Mouse (Mus musculus) lung, embryonic 15.5 days (tissue): ENCODE results near the gene Ajap1. TPM values are rescaled to one million over a fixed set of nuclear protein-coding genes. Genes with fewer than 3 reads are reported as not detected.
A peak's percentile ranks its signal among the peaks of the same experiment; 100 is the strongest.

ENCODE experiments used
- ATAC-seq: fragments of 200-750 bp; cut with Nextera tagmentation; 2 replicates; pipeline ENCODE4 v1.8.0; 2017; ENCODE audit warnings: moderate number of reproducible peaks, borderline replicate concordance; ENCODE audit not compliant: low FRiP score, low TSS enrichment; ENCODE audit errors: extremely low read depth
- H3K27ac ChIP-seq: fragments of 300-500 bp; sonication (generic); 2 replicates; pipeline ENCODE4 v1.5.1; 2015; ENCODE audit warnings: moderate library complexity, mild to moderate bottlenecking, inconsistent platforms
- H3K27me3 ChIP-seq: fragments of 300-500 bp; sonication (generic); 2 replicates; pipeline ENCODE4 v1.6.1; 2015; ENCODE audit warnings: inconsistent platforms
- H3K36me3 ChIP-seq: fragments of 300-500 bp; sonication (generic); 2 replicates; pipeline ENCODE4 v1.6.1; 2015; ENCODE audit warnings: inconsistent platforms
- H3K4me1 ChIP-seq: fragments of 300-500 bp; sonication (generic); 2 replicates; pipeline ENCODE4 v1.6.1; 2015; ENCODE audit warnings: inconsistent platforms
- H3K4me2 ChIP-seq: fragments of 300-500 bp; sonication (generic); 2 replicates; pipeline ENCODE4 v1.6.1; 2015; ENCODE audit warnings: inconsistent platforms, mild to moderate bottlenecking, moderate library complexity
- H3K4me3 ChIP-seq: fragments of 300-500 bp; sonication (generic); 2 replicates; pipeline ENCODE4 v1.5.1; 2015; ENCODE audit warnings: mild to moderate bottlenecking, inconsistent platforms
- H3K9ac ChIP-seq: fragments of 300-500 bp; sonication (generic); 2 replicates; pipeline ENCODE4 v1.6.1; 2015; ENCODE audit warnings: inconsistent platforms
- H3K9me3 ChIP-seq: fragments of 300-500 bp; sonication (generic); 2 replicates; pipeline ENCODE4 v1.6.1; 2016; ENCODE audit warnings: inconsistent platforms
- WGBS: fragments of 180-500 bp; shearing (Covaris S2); methylation state at CpG from one replicate; pipeline ENCODE4 v1.1.7; 2015; 5-methylcytosine and 5-hydroxymethylcytosine counted together
- polyA plus RNA-seq: library from polyadenylated mRNA; unstranded; fragments of >200 nt; fragmentation: Nextera tagmentation; extraction: Ambion mirVana; gene quantifications from 2 replicates; pipeline ENCODE4 v1.2.1, GENCODE M21; 2015

Ajap1 gene
- polyA plus RNA-seq, 1 experiment from 2014 or later: 0.06 TPM

DNA sequence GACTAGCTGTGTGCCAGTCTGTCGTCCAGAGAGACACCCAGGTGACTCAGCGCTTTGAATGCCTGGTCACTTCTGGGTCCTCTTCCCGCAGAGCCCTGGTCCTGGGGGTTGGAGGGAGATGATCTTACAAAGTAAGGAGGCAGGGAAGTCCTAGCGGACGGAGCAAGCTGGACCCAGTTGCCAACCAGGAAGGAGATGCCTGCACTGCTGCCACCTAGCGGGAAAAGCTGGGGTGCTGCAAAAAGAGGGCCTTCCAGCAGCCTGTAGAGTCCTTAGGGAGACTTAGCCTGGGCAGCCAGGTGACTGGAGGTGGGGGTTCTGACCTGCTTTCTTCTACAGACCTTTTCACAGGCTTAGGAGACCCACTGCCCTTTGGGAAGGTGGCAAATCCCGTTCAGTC lies 1.8 kb upstream of the Ajap1 start:
- Histone ChIP-seq H3K9me3 (no peaks in the 10 kb centered on the region), H3K27ac (no peak overlapping the region), H3K4me2 (no peak overlapping the region), H3K9ac (no peak overlapping the region), H3K4me1 (peaks cover 14% of the 10 kb centered on the region; the same call in 1 of the 2 replicates), H3K27me3 (peaks cover 66% of the 10 kb centered on the region), H3K4me3 (no peak overlapping the region), H3K36me3 (no peaks in the 10 kb centered on the region)
- WGBS: 3% methylated on average over 7 of the region's 7 CpGs
- no peak for ATAC-seq

DNA sequence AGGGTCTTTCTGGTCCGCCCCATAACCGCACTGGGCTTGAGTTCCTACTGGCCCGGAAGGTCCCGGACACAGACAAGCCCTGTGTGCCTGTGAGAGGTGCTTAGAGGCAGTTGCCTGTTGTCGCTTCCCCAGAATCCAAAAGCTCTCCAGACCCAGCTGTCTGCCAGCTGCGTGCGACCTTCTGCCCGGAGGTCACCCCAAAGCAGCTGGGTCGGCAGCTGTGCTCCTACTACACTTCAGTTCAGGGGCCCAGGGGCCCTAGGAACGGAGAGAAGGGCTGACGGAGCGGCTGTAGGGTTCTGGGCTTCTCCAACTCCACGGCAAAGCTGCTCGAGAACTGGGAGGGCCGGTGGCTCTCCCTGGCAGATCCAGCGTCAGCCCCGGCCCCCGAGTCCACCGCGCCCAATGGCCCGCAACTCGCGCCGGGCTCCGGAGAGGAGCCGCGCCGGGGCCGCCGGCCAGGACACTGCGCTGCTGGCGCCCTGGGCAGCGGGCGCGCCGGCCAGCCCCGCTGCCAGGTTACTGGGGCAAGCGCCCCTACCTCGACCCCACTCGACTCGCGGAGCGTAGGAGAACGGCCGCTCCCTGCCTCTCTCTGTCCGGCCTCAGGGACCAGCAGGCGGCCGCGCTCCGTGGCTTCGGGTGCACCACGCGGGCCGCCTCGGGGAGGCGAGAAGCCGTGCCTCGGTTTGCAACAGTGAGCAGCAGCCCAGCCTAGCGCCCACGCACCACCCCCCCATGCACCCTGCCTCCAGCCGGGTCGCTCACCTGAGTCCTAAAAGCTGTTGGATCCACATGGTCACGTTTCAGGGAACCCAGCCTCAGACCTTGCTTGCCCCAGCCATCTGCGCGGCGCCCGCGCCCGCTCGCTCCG lies 1.0 kb downstream of the Ajap1 start:
- Histone ChIP-seq H3K27me3 (peaks cover 94% of the 10 kb centered on the region), H3K9me3 (no peaks in the 10 kb centered on the region), H3K9ac (no peak overlapping the region), H3K4me1 (peaks cover 14% of the 10 kb centered on the region; the same call in 1 of the 2 replicates), H3K36me3 (no peaks in the 10 kb centered on the region), H3K27ac (no peak overlapping the region), H3K4me2 (peak overlapping the region; percentile 51), H3K4me3 (peak overlapping the region; percentile 28)
- WGBS: under 1% methylated on average over 65 of the region's 71 CpGs
- no peak for ATAC-seq

DNA sequence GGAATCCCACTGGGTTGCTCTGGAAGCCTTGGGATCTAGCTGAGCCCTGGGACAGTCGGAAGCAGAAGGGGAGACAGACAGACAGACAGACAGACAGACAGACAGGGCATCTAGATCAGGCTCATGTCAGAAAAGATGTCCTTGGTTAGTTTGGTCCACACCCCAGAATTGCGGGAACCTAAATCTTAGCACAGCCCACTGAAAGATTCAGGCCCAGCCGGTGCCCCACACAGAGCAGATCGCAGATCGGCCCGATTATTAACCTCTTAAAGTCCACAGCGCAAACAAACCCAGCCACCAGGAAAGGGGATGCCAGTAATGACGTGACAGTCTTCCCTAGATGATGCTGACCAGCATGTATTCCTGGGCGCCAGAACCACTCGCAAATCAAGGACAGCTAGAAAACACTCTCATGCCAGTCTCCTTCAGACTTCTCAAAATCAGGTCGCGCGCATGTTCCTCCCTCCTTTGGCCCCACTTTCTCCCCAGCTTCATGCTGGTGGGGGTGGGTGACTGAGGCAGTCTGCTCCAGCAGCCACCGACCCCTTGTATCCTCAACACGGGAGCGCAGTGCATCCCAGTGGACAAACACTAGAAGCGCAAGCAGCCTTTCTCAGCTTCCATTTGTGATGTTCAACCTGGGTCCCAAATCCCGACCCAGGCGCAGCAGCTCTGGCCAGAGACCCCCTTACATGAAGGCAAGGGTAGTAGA lies 1.9 kb downstream of the Ajap1 start:
- Histone ChIP-seq H3K4me2 (no peak overlapping the region), H3K27me3 (peaks cover 90% of the 10 kb centered on the region), H3K27ac (no peak overlapping the region), H3K9ac (no peak overlapping the region), H3K36me3 (no peaks in the 10 kb centered on the region), H3K4me3 (no peak overlapping the region), H3K4me1 (peaks cover 14% of the 10 kb centered on the region; the same call in 1 of the 2 replicates), H3K9me3 (no peaks in the 10 kb centered on the region)
- WGBS: 3% methylated on average over 19 of the region's 19 CpGs
- no peak for ATAC-seq

DNA sequence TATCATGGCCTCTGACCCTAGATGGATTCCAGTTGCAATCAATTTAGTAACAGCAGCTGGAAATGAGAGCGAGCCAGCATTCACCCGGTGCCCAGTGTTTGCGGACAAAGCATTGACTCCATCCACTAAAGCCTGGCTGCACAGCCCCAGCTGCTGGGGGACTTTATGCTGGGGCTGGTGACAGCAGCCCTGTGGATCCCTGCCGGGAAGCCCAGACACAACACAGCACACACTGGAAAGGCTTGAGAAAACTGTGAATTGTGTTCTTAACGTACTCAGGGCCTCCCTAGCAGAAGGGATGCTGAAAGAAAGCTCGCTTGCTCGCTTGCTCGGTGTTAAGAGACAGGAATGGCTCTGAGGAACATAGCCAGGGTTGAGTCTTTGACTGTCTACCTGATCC lies 3.5 kb downstream of the Ajap1 start:
- Histone ChIP-seq H3K36me3 (no peaks in the 10 kb centered on the region), H3K4me3 (no peak overlapping the region), H3K9me3 (no peaks in the 10 kb centered on the region), H3K27me3 (peaks cover 76% of the 10 kb centered on the region), H3K4me1 (peaks cover 14% of the 10 kb centered on the region; the same call in 1 of the 2 replicates), H3K27ac (no peak overlapping the region), H3K4me2 (no peak overlapping the region), H3K9ac (no peak overlapping the region)
- no peak for ATAC-seq
- WGBS: 25% methylated on average over 8 of the region's 8 CpGs

DNA sequence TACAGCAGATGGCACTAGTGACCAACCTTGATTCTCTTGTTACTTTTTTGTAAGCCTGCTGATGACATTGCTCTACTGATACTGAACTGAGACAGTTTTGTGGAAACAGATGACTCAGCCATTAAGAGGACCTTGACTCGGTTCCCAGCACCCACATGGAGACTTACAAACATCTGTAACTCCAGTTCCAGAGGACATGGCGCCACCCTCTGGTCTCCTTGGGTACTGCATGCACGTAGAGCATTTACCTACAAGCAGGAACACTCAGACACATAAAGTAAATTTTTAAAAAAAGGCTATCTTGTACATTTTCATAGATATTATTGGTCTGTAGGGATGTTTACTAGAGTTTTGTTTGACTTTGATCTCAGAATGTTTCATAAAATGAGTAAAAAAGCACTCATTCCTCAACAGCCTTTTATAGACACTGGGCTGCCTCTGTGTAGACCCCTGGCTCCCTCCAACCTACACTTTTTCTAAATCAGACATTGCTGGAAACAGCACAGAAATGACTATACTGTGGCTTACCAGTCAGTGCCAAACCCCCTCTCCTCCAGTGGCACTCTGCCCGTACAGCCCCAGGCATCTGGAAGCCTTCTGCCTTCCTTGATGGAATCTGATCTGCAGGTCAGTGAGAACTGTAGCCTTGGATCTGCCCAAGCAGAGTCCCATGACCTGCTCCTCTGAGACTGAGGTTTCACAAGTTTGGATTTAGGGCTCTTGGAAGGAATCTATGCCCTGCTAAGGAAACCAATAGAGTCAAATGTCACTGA lies 8.9 kb downstream of the Ajap1 start:
- H3K4me3 ChIP-seq: no peak overlapping the region
- H3K36me3 ChIP-seq: no peaks in the 10 kb centered on the region
- no peak overlapping the region for H3K27ac ChIP-seq
- H3K9me3 ChIP-seq: no peaks in the 10 kb centered on the region
- H3K4me2 ChIP-seq: no peak overlapping the region
- H3K4me1 ChIP-seq: no peaks in the 10 kb centered on the region
- peaks cover 21% of the 10 kb centered on the region for H3K27me3 ChIP-seq
- no peak overlapping the region for H3K9ac ChIP-seq
- ATAC-seq: no peak
- WGBS: 69% methylated on average over 4 of the region's 4 CpGs

DNA sequence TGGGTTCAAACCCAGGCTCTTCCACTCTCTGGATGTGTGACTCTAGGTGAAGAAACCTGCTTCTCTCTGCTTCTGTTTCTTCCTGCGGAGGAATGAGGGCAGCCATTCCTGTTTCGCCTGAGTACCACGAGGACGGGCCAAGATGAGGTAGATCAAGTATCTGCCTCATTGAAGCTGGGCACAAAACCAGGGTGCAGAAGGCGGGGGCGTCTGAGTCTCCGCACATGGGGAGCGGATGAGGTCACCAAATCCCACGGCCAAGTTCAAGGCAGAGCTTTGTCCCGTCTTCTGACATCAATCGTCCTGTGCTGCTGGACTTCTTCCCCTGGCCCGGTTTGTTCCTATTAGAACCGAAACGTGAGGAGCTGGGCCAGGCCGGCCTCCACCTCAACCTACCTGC lies 12.9 kb downstream of the Ajap1 start:
- Histone ChIP-seq H3K4me1 (no peaks in the 10 kb centered on the region), H3K27ac (no peak overlapping the region), H3K9me3 (no peaks in the 10 kb centered on the region), H3K36me3 (no peaks in the 10 kb centered on the region), H3K4me2 (no peak overlapping the region), H3K4me3 (no peak overlapping the region), H3K27me3 (no peaks in the 10 kb centered on the region), H3K9ac (no peak overlapping the region)
- 84% methylated on average over 15 of the region's 15 CpGs for WGBS
- ATAC-seq: no peak

DNA sequence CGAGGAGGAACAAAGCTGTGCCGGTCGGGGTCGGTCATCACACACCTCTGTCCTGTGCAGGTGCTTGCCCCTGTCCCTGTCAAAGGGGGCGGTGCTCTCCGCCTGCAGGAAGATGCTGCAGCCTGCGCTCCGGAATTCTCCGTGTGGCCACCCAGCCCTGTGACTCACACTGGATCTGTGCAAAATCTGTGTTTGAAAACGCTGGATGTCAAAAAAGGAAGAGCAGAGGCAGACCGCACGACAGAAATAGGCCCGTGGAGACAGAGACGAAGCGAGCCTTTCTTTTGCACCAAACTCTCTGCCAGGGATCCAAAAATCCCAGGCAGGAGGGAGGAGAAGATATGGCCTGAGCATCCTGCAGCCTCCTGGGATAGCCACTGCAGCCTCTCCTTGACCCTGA lies 22.7 kb downstream of the Ajap1 start:
- H3K27me3 ChIP-seq: no peaks in the 10 kb centered on the region
- no peaks in the 10 kb centered on the region for H3K36me3 ChIP-seq
- no peaks in the 10 kb centered on the region for H3K9me3 ChIP-seq
- H3K4me1 ChIP-seq: no peaks in the 10 kb centered on the region
- WGBS: 80% methylated on average over 15 of the region's 15 CpGs
- no peak for ATAC-seq
- no peak overlapping the region for H3K4me2 ChIP-seq
- no peak overlapping the region for H3K9ac ChIP-seq
- no peak overlapping the region for H3K4me3 ChIP-seq
- no peak overlapping the region for H3K27ac ChIP-seq

DNA sequence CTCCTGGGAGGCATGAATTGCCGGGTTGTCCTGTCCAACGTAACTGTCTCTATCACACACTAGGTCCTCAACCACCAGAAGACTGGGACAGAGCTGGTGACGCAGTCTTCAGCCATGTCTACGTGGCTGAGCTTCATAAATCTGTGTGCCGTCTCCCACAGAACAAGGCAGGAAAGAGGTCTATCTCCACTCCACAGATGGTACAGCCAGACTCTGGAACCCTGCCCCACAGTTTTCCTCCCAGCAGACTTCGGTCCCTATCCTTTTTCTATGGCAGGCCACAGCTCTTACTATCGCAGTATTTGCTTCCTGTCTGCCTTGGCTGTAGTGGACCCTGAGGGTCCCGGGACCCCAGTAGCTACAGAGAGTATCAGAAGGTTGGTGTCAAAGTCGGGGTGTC lies 23.1 kb downstream of the Ajap1 start:
- ATAC-seq: no peak
- 85% methylated on average over 9 of the region's 9 CpGs for WGBS
- Histone ChIP-seq H3K4me1 (no peaks in the 10 kb centered on the region), H3K4me2 (no peak overlapping the region), H3K27me3 (no peaks in the 10 kb centered on the region), H3K9ac (no peak overlapping the region), H3K9me3 (no peaks in the 10 kb centered on the region), H3K36me3 (no peaks in the 10 kb centered on the region), H3K27ac (no peak overlapping the region), H3K4me3 (no peak overlapping the region)

DNA sequence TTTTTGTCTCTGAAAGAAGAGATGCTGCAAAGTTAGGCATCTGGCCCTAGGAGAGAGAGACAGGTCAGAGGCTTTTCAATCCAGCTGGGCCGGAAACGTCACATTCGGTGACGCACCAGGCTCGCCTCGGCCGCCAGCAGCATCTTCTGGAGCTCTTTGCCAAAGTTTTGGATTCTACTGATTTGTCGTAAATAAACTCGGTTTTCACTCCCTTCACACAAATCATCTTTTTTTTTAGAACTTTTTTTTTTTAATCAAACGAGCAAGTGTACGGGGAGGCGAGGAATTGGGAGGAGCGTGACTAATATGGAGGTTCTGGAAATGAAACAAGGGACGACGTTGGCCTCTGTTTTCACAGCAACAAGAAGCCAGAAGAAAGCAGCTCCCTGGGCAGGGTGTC lies 23.8 kb downstream of the Ajap1 start:
- Histone ChIP-seq H3K27me3 (no peaks in the 10 kb centered on the region), H3K36me3 (no peaks in the 10 kb centered on the region), H3K9me3 (no peaks in the 10 kb centered on the region), H3K27ac (no peak overlapping the region), H3K4me3 (no peak overlapping the region), H3K9ac (no peak overlapping the region), H3K4me1 (no peaks in the 10 kb centered on the region), H3K4me2 (no peak overlapping the region)
- no peak for ATAC-seq
- WGBS: 80% methylated on average over 15 of the region's 15 CpGs

DNA sequence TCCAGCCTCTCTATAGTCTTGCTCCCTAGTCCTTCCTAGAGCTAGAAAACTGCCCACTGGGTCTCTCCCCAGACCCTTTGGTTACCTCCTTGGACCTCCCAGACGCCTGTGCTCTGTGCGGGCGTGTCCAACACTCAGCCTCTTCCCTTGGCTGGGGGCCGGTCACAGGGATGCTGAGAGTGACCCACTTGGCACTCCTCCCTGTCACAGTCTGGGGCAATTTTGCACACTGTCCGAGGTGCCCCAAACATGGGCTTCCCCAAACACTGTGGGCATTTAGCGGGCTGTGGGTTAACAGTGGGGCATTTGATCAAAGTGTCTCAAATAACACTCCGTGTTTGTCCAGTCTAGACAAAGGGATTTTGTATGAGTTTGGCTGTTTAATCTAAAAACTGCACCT lies 29.1 kb downstream of the Ajap1 start:
- H3K27me3 ChIP-seq: no peaks in the 10 kb centered on the region
- H3K36me3 ChIP-seq: no peaks in the 10 kb centered on the region
- no peak overlapping the region for H3K9ac ChIP-seq
- 69% methylated on average over 7 of the region's 7 CpGs for WGBS
- no peak overlapping the region for H3K4me2 ChIP-seq
- no peak overlapping the region for H3K4me3 ChIP-seq
- no peak overlapping the region for H3K27ac ChIP-seq
- H3K9me3 ChIP-seq: no peaks in the 10 kb centered on the region
- no peaks in the 10 kb centered on the region for H3K4me1 ChIP-seq
- ATAC-seq: no peak

DNA sequence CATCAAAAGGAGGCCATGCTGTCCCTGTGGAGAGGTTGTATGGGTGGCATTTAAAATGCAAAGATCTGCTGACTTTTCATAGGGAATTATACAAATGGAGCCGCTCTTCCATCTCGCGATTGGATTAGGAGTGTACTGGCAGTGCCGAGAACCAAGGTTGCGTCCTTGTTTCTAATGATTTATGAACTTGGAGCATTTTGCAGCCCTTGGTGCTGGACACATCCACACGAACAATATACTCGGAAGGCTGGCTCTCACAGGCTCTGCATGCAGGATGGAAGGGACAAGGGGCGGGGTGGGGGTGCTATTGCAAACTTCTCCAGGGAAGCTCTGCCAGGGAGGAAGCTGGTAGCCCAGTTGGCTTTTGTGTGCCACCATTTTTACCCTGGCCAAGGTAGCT lies 31.1 kb downstream of the Ajap1 start:
- Histone ChIP-seq H3K9me3 (no peaks in the 10 kb centered on the region), H3K4me1 (no peaks in the 10 kb centered on the region), H3K27me3 (no peaks in the 10 kb centered on the region), H3K27ac (no peak overlapping the region), H3K4me2 (no peak overlapping the region), H3K9ac (no peak overlapping the region), H3K36me3 (no peaks in the 10 kb centered on the region), H3K4me3 (no peak overlapping the region)
- WGBS: 87% methylated on average over 8 of the region's 8 CpGs
- no peak for ATAC-seq

DNA sequence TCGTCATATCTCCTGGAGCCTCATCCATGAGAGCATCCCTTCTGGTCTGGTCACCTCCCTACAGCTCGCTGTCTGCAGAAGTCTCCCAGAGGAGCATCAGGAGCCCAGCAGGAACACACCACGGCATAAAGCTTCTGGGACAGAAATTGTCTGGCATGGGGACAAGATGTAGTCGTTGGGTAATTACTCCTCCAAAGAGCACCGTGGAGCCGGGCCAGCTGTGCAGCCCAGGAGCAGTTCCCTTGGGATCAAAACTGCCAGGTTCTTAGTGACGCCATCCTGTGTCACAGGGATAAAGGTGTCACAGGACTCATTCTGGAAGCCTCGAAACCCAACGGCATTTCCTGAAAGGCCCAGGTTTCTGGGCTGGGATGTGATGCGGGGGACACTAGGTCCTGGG lies 40.1 kb downstream of the Ajap1 start:
- no peaks in the 10 kb centered on the region for H3K36me3 ChIP-seq
- ATAC-seq: no peak
- H3K4me3 ChIP-seq: no peak overlapping the region
- no peak overlapping the region for H3K27ac ChIP-seq
- no peaks in the 10 kb centered on the region for H3K27me3 ChIP-seq
- no peak overlapping the region for H3K4me2 ChIP-seq
- no peak overlapping the region for H3K9ac ChIP-seq
- no peaks in the 10 kb centered on the region for H3K9me3 ChIP-seq
- WGBS: 71% methylated on average over 10 of the region's 10 CpGs
- no peaks in the 10 kb centered on the region for H3K4me1 ChIP-seq
